Mouse (Mus musculus) fibroblast of lung, adult 2 months (primary cell): ENCODE results near the gene Olfr161.
"Not testable (repeated sequence)": the region's sequence is repeated elsewhere in the genome, so short reads cannot be mapped to it uniquely, and the experiment has no call there.

Source experiments
- DNase-seq: peaks from one replicate; pipeline ENCODE4 v3.0.0-alpha.2; 2011; ENCODE audit warnings: low read depth

Olfr161 gene

DNA sequence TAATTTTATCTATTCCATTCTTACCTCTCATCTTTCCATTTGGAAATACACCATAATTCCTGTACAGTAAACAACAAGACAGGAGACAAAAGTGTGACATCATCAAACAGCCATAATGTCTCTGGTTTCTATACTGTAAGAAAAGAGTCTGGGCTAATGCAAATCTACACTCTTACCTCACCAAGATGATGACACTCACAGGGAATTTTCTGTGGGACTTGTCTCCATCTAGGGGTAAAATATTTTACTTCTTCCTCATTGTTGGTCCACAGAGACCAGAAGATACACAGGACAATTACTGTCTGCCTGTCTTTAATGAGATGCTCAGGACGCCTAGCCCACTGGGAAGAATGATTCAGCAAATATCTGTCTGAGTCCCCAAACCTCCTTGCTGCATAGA lies at the start of gene Olfr161:
Gene Olfr161, plus strand, starts transcription at position 352 of the 400 bp plus-strand sequence.
- DNase-seq, result no peak

GRCm38 (mm10) chr16:3563553-3563952 lies 27.3 kb upstream of the Olfr161 start:
- no peak for DNase-seq

DNA sequence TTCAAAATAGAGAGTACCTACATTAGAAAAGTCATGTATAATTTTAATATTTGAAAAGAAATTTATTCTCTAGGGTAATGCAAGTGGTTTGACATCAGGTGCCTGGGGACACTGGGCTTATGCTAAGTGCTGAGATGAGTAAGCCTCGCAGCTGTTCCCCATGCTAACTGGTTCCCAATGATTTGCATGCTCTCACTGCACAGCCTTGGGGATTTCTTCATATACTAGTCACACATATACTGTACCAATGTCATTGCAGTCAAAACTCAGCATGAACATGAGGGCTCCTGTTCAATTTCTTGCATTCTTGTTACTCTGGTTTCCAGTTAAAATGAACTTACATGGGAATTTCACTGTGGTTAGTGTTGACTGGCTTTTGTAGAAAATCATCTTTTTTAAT lies 13.2 kb upstream of the Olfr161 start:
- not testable (repeated sequence) for DNase-seq

- not testable (repeated sequence) for DNase-seq
Measured at GRCm38 (mm10) chr16:3578227-3578848, 12.5 kb upstream of the Olfr161 start.

GRCm38 (mm10) chr16:3631376-3631775 lies 40.5 kb downstream of the Olfr161 start:
- not testable (repeated sequence) for DNase-seq

DNA sequence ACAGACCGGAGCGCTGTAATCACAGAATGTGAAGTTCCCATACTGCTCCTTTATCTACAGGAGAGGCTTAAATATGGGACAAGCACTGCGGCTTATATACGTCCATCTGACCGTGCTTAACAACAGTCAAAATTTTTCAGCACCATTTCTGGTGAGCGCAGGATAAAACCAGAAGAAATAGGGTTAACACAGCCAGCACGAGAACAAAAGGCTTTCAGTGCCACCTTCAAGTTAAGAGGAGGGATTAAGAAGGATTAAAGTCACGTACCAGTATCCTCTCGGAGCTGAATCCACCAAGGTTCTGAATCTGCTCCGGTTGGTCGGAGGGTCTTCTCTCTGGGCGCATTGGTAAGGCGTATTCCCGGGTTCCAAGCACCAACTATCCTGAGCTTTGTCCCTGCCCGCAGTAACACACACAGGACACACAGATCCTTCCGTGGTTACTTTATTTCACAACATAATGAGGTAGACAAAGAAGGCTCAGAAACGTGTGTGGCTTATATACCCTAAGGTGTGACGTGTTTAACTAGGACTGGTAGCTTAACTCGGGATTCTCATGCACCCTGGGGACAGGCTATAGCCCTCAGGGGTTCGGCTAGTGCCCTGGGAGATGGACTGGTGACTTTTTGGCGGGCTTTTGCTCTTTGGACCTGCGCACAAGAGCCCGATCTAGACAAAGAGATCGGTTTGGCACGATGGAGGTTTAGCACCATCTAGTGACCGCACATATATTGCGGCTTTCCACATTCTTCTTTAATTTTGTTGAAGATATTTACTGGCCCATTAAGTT lies 41.9 kb downstream of the Olfr161 start:
- not testable (repeated sequence) for DNase-seq
